15 mouse cellular contexts compared by ENCODE assay signal in genomic region chr14:120762168-120762567, GRCm38 (mm10).
DNase-seq lines count a peak whose midpoint lies in the region; ATAC-seq and TF ChIP-seq lines count a peak whose summit lies in the region.
"Had no signal": no experiment of that assay in that cellular context is flagged by ENCODE, and none has a peak within 500 bp of the region (broad histone marks: within the 10 kb centered on the region; RNA-seq: fewer than 3 reads in every experiment).

No protein-coding gene starts in this region.

- peak overlapping the region; percentile 28; the same call in 1 of the 2 replicates for H3K27ac ChIP-seq in layer of hippocampus, adult 2 months
- H3K27ac ChIP-seq in kidney, embryonic 14.5 days (ENCODE audit: low read depth, low read length), result no peak overlapping the region
- H3K27ac ChIP-seq: forebrain, embryonic 13.5 days; heart, embryonic 15.5 days; hindbrain, embryonic 15.5 days had no signal

- H3K4me2 ChIP-seq in myocyte (ENCODE audit: low read depth), result peak overlapping the region; percentile 30
- H3K4me2 ChIP-seq in kidney, embryonic 14.5 days (replicated peaks; ENCODE audit: low read depth, low read length), result no peak overlapping the region
- H3K4me2 ChIP-seq: forebrain, embryonic 13.5 days; heart, embryonic 15.5 days; hindbrain, embryonic 15.5 days had no signal

- no peak for TF ChIP-seq CTCF in layer of hippocampus, adult 2 months (conservative IDR thresholded peaks at IDR 0.05)

- intact Hi-C loops in left cerebral cortex, postnatal 36 days (cut with DNase I), result loop anchor here (5.0 to 10.0 kb wide), 3 partner anchors 187 to 687 kb away; partner anchors contain the start of gene Rap2a

- H3K4me3 ChIP-seq in layer of hippocampus, adult 2 months, result no peak overlapping the region; the same call in 1 of the 2 replicates
- H3K4me3 ChIP-seq in myocyte, result no peak overlapping the region
- no peak overlapping the region for H3K4me3 ChIP-seq in kidney, embryonic 14.5 days (ENCODE audit: low read length)
- H3K4me3 ChIP-seq: forebrain, embryonic 13.5 days; heart, embryonic 15.5 days; hindbrain, embryonic 15.5 days had no signal

- no peak overlapping the region for H3ac ChIP-seq in myocyte (ENCODE audit: control insufficient read depth, insufficient read length)

- no peaks in the 10 kb centered on the region for H3K27me3 ChIP-seq in myocyte (ENCODE audit: control insufficient read depth, insufficient read depth, insufficient read length)
- no peaks in the 10 kb centered on the region for H3K27me3 ChIP-seq in kidney, embryonic 14.5 days (ENCODE audit: control insufficient read depth, insufficient read depth, low read length)
- H3K27me3 ChIP-seq: forebrain, embryonic 13.5 days; heart, embryonic 15.5 days; hindbrain, embryonic 15.5 days had no signal

- WGBS in kidney, embryonic 14.5 days, result 81% methylated on average over 7 of the region's 7 CpGs

- no peak for TF ChIP-seq POLR2A in myocyte (IDR thresholded peaks at IDR 0.05; ENCODE audit: insufficient read length, low read depth)

- no peak for ATAC-seq in kidney, embryonic 14.5 days (ENCODE audit: low FRiP score, low TSS enrichment)

- H3K36me3 ChIP-seq in myocyte (ENCODE audit: control insufficient read depth, insufficient read depth), result no peaks in the 10 kb centered on the region
- no peaks in the 10 kb centered on the region for H3K36me3 ChIP-seq in kidney, embryonic 14.5 days (ENCODE audit: control insufficient read depth, insufficient read depth, low read length)
- H3K36me3 ChIP-seq: heart, embryonic 15.5 days; hindbrain, embryonic 15.5 days had no signal

- no peak overlapping the region for H3K9ac ChIP-seq in kidney, embryonic 14.5 days (ENCODE audit: low read depth, low read length)
- H3K9ac ChIP-seq: forebrain, embryonic 13.5 days; heart, embryonic 15.5 days; hindbrain, embryonic 15.5 days had no signal

- no peak for DNase-seq in layer of hippocampus, adult 2 months (ENCODE audit: low spot score in 2 of 2)
- DNase-seq in layer of hippocampus, adult 8-10 months (ENCODE audit: low spot score in 2 of 2), result no peak
- DNase-seq in adrenal gland, adult 2 months, result peak; percentile 83
- DNase-seq in liver, result peak; percentile 14
- no peak for DNase-seq in right cerebral cortex, postnatal 14 days
- DNase-seq in left cerebral cortex, postnatal 36 days (ENCODE audit: low spot score in 2 of 2), result no peak
- DNase-seq: cerebellum, adult 11-12 months; gastrocnemius, postnatal 14 days; lung, adult 2 months; midbrain, embryonic 14.5 days had no signal

- no peaks in the 10 kb centered on the region for H3K4me1 ChIP-seq in kidney, embryonic 14.5 days (ENCODE audit: control insufficient read depth, insufficient read depth, low read length)
- H3K4me1 ChIP-seq: heart, embryonic 15.5 days; hindbrain, embryonic 15.5 days had no signal

- H3K9me3 ChIP-seq in kidney, embryonic 14.5 days (ENCODE audit: control insufficient read depth, low read length), result no peaks in the 10 kb centered on the region
- H3K9me3 ChIP-seq: forebrain, embryonic 13.5 days; heart, embryonic 15.5 days; hindbrain, embryonic 15.5 days had no signal

- no peaks in the 10 kb centered on the region for H3K79me2 ChIP-seq in myocyte (ENCODE audit: control insufficient read depth, insufficient read depth)

TF ChIP-seq in myocyte, 11 proteins besides CTCF, POLR2A, EP300 and RAD21:
- TF ChIP-seq TCF3 (IDR thresholded peaks at IDR 0.05; ENCODE audit: insufficient read length, low read depth) (no peak), REST (IDR thresholded peaks at IDR 0.05; ENCODE audit: insufficient read depth, insufficient read length) (no peak), MAX (IDR thresholded peaks at IDR 0.05; ENCODE audit: low read depth) (no peak), SRF (IDR thresholded peaks at IDR 0.05; ENCODE audit: control insufficient read depth, insufficient read length, low read depth) (no peak), E2F4 (IDR thresholded peaks at IDR 0.05; ENCODE audit: insufficient read depth) (no peak), POLR2AphosphoS2 (IDR thresholded peaks at IDR 0.05; ENCODE audit: insufficient read length, low read depth) (no peak), MYOG (IDR thresholded peaks at IDR 0.05; ENCODE audit: control insufficient read depth in 1 of 3, insufficient read depth in 1 of 3, insufficient read length in 2 of 3, low read depth in 2 of 3) (no peak), USF1 (IDR thresholded peaks at IDR 0.05; ENCODE audit: low read depth) (no peak), MYOD1 (IDR thresholded peaks at IDR 0.05; ENCODE audit: control insufficient read depth in 1 of 3, insufficient read length in 2 of 3, low read depth in 2 of 3) (no peak), CEBPB (IDR thresholded peaks at IDR 0.05; ENCODE audit: insufficient read depth, poor library complexity, severe bottlenecking) (no peak), TCF12 (IDR thresholded peaks at IDR 0.05; ENCODE audit: insufficient read depth, poor library complexity, severe bottlenecking) (no peak)
TF ChIP-seq in myocyte: peak in this region for 0.

Comparison
In these comparisons a context has a peak if more than half of its experiments do, and no peak if none do; other contexts are left out.
1. DNase-seq: peak in adrenal gland, adult 2 months (single experiment) and liver (single experiment); none in layer of hippocampus, adult 2 months (0 of 2), layer of hippocampus, adult 8-10 months (0 of 2), right cerebral cortex, postnatal 14 days (single experiment) and left cerebral cortex, postnatal 36 days (0 of 2).